Mouse (Mus musculus): ENCODE measurements around the gene Tmem8b. TPM values are rescaled to one million over a fixed set of nuclear protein-coding genes. Genes with fewer than 3 reads are reported as not detected.

The Tmem8b gene
- polyA plus RNA-seq (2012; fragmentation: generic; extraction: Trizol) = 1 to 10 TPM in 1 of 2 experiments, under 1 TPM in 1; 0.16 to 3.7 TPM

DNA sequence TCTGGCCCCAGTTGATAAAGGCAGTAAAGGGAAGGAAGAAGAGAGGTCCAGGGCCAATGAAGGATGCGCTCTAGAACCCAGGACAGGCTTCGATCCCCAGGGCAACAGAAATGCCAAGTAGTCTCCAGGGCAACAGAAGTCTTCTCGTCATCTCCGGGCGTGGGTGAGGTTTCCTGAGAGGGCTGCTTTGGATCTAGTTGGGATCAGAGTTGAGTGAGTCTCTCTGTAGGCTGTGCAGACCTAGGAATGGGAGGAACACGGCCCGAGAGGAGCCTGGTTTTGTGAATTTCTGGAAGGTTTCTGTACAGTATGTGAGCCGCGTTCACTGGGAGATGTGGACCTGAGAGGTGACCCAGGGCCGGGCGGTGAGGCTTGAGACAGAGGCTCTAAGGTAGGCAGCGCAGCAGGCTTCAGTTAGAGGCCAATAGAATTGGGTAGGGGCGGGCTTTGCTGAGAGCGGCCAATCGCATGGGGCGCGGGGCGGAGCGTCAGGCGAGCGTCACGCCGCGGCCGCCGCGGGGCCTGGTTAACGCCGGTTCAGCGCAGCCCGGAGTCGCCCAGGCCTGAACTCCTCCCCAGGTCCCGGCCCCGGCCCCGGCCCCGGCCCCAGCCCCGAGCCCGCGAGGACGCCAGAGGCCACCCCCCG is at the start of gene Tmem8b, which contains the start of gene Fam221b:
Gene Tmem8b, plus strand, starts transcription at position 190 of the 646 bp plus-strand sequence.
Gene Fam221b, minus strand, starts transcription at position 364 of the 646 bp plus-strand sequence.

DNA sequence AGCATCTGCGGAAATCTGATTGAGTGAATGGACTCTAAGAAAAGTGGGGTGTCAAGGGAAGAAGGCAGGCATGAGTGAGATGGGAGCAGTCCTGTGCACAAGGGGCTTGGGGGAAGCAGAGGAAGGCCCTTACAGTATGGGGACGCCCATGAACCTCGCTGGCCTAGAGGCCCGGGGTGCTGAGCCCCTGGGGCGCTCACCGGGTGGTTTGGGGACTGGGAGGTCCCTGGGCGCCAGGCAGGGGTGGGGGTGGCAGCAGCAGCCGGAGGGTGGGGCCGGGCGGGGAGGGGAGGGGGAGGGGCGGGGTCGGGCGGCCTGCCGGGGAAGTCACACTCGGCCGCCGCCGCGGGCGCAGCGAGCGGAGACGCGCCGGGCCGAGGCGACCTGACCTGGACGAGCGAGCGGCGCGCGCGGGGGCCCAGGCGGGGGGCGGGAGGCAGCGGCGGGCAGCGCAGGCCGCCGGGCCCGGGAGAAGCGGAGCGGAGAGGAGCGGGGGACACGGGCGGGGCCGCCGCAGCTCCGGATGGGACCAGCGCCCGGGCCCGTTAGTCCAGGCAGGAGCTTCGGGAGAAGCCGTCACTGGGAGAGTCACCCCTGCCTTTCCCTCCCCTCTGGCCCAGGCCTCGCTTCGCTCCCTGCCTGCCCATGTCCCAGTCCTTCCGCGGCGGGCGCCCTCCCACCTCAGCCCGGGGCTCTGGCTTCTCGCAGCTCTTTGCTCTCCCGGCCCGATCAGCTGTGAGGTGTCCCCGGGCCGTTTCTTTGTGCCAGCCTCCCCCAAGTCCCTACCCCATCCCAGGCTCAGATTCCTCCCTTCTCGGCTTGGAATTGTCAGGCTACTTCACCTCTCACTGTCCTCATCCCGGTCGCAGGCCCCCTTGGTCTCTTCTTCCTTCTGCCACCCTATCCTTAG is 37.5 kb upstream of the Tmem8b start, which contains the start of gene Npr2:
Gene Npr2, plus strand, starts transcription at position 890 of the 910 bp plus-strand sequence.

DNA sequence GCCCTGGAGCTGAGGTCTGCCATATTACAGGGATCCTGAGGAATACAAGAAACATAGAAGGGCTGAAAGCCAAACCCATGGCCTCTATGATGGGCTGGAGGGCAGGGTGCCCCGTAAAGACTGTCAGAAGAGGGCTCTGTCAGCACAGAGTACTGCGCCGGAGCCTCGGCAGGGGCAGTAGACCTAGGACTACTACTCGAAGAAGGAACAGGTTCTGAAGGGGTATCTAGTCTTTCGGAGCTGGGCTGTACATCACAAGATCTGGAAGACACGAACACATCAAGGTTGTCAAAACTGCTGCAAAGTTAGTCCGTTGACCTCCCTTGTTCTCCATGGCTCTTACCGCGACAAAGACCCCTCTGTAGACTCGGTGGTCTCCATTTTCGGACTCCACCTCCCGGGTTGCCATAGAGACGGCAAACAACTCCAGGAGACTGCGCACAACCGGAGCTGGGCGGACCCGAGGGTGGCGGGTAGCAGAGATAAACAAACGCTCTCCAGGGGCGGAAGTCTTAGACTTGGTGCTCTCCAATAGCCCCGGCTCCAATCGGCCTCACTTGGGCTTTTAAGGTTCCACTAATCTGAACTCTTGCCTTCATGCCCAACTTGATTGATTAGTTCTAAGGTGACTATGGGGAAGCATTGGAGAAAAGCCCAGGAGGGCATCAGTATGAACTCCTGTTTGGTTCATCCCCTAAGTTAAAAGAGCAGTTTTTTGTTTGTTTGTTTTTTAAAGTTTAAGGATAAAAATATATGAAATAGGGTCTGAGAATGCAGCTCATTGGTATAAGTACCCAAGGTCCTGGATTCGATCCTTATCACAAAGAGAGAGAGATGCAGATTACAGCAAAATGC is 15.4 kb upstream of the Tmem8b start, which contains the start of gene Spag8:
Gene Spag8, minus strand, starts transcription at position 434 of the 855 bp plus-strand sequence.

DNA sequence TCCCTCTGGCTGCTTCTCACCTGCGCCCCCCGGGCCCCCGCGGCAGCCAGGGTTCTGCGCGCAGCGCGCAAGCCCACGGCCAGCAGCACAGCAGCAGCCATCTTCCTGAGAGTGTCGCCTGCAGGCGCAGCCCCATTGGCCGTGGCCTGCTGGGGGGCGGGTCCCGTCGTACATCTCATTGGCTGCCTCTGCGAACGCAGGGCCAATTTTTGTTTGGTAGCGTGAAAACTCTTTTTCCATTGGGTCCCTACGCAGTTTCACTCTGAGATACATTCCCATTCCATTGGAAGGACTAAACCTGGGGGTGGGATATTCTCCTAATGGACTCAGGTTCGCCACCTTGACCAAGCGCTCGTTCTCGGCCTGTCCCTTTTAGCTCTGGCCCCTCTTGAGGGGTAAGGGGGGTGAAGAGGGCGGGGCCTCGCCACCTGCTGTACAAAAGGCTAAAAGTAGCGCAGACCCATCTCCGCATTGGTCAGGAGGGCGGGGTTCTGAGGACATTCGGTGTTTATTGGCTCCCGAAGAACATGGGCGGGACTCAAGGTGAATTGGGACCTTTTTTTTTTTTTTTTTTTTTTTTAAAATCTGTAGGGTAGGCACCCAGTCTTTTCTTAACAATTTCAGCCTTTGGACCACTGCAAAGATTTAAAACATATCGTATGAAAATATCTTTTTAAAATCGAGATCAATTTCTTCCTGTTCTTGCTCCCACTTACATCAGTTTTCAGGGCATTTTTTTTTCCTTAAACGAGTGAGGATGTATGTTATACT is 12.2 kb upstream of the Tmem8b start, which contains the start of gene Hint2:
Gene Hint2, minus strand, starts transcription at position 128 of the 771 bp plus-strand sequence.

DNA sequence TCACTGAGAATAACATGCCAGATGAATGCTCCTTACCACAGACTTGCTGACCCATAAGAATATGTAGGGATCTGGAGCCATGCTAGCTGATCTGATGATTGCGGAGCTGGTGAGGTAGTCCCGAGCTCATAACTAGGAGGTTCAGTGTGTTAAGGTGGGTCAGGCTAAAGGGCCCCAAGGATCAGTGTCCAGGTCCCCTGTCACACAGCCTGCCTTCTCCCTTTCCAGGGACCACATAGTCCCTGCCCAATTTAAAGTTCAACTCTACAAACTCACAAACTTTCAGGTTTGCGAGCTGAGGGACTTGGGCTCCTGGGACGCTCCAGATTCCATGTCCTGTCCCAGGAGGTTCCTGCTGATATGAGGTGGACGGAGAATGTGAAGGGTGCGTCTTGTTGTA is 31.9 kb downstream of the Tmem8b start, which contains the start of gene Olfr70:
Gene Olfr70, minus strand, starts transcription at position 101 of the 400 bp plus-strand sequence.

DNA sequence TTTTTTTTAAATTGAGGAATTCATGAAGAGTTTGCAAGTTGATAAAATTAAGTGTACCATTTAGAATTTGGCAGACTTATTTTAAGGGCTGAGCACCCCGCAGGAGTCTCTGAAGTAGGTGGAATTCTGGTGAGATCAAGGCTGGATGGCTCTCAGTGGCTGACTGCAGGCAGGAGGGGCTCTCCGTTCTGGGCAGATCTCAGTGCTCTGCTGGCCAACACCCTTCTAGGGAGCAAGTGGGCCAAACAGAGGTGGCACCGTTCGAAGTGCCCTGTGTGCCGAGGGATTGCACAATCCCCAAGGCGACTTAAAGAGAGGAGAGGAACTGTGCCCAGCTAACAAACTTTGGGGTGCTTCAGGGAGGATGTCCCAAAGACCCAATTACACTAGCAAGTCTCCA is 41.1 kb downstream of the Tmem8b start, which contains the start of gene Olfr71:
Gene Olfr71, minus strand, starts transcription at position 387 of the 400 bp plus-strand sequence.

DNA sequence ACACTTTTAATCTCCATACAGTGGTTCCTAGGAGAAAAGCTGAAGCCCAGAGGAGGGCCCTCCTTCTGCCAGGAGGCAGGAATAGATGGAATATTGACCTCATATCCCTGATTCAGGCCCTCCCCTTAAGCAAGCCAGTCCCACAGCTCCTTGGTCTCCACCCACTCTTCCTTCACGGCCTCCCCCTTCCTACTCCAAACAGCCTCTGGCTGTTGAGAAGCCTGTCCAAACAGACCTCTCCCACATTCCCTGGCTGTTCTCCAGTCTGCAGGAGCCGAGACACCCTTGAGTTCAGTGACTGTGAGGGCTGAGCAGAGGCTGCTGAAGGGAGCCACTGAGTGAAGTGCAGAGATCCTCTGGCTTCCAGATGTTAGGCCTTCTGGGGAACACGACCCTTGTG is 58.2 kb downstream of the Tmem8b start, which contains the start of gene Hrct1:
Gene Hrct1, plus strand, starts transcription at position 194 of the 400 bp plus-strand sequence.

DNA sequence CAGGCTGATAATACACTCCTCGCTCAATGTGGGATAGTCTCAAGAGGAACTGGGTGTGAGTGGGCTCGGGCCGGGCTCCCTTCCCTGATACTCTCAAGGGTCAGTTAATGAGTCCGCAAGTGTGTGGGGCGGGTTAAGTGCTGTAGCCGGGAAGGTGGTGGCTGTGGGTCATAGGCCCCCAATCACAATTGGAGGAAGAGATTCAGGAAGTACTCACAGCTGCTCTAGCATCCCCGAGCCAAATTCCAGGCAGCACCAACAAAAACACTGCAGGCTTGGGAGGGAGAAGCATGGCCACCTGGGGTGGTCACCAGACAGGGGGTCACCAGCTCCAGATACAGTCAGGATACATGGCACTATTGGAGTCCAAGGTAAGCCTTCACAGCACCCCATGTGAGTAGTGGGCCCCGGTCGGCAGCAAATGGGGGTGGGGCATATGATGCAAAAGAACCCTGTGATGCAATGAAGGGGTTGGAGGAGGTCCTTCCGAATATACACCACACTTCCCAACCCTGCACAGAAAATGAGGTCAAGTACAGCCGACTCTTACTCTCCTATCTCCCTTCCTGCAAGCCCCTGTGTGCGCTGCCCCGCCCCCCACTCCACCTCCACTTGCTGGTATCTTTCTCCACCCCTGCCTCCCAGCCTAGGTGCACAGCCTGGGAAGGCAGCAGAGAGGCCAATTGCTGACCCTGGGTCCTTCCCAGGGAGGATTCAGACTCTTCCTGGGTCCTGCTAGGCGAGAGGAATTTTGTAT is 61.2 kb downstream of the Tmem8b start, which contains the start of gene Spaar:
Gene Spaar, plus strand, starts transcription at position 241 of the 757 bp plus-strand sequence.

Other genes starting within 250 kb of the Tmem8b start
- gene Fam166b, start 239.8 kb upstream of the Tmem8b start, polyA plus RNA-seq (2012; fragmentation: generic; extraction: Trizol) = under 1 TPM in 1 of 2 experiments, not detected in 1; 0.12 TPM
- gene Tesk1, start 227.0 kb upstream of the Tmem8b start, polyA plus RNA-seq (2012; fragmentation: generic; extraction: Trizol) = 10 to 100 TPM; 25.8 to 40.4 TPM
- 1 to 10 TPM in 1 of 2 experiments, under 1 TPM in 1; 0.41 to 1.7 TPM for gene Cd72, start 214.3 kb upstream of the Tmem8b start, polyA plus RNA-seq (2012; fragmentation: generic; extraction: Trizol)
- gene Sit1, start 185.2 kb upstream of the Tmem8b start, polyA plus RNA-seq (2012; fragmentation: generic; extraction: Trizol) = not detected
- 100 to 1,000 TPM; 103 to 155 TPM for gene Ccdc107, start 176.1 kb upstream of the Tmem8b start, polyA plus RNA-seq (2012; fragmentation: generic; extraction: Trizol)
- 10 to 100 TPM in 1 of 2 experiments, 1 to 10 TPM in 1; 7.5 to 26.7 TPM for gene Arhgef39, start 169.3 kb upstream of the Tmem8b start, polyA plus RNA-seq (2012; fragmentation: generic; extraction: Trizol)
- gene Car9, start 162.0 kb upstream of the Tmem8b start, polyA plus RNA-seq (2012; fragmentation: generic; extraction: Trizol) = 10 to 100 TPM in 1 of 2 experiments, under 1 TPM in 1; 0.13 to 14.9 TPM
- 100 to 1,000 TPM; 317 to 365 TPM for gene Tpm2, start 145.2 kb upstream of the Tmem8b start, polyA plus RNA-seq (2012; fragmentation: generic; extraction: Trizol)
- gene Creb3, start 106.6 kb upstream of the Tmem8b start, polyA plus RNA-seq (2012; fragmentation: generic; extraction: Trizol) = 10 to 100 TPM; 42.0 to 72.5 TPM
- gene Tln1, start 106.3 kb upstream of the Tmem8b start, polyA plus RNA-seq (2012; fragmentation: generic; extraction: Trizol) = 100 to 1,000 TPM in 1 of 2 experiments, 10 to 100 TPM in 1; 65.6 to 138 TPM
- gene Rgp1, start 90.3 kb upstream of the Tmem8b start, polyA plus RNA-seq (2012; fragmentation: generic; extraction: Trizol) = 10 to 100 TPM in 1 of 2 experiments, 1 to 10 TPM in 1; 8.5 to 22.7 TPM
- 10 to 100 TPM in 1 of 2 experiments, 1 to 10 TPM in 1; 2.0 to 10.2 TPM for gene Gba2, start 90.1 kb upstream of the Tmem8b start, polyA plus RNA-seq (2012; fragmentation: generic; extraction: Trizol)
- gene Msmp, start 84.5 kb upstream of the Tmem8b start, polyA plus RNA-seq (2012; fragmentation: generic; extraction: Trizol) = under 1 TPM in 1 of 2 experiments, not detected in 1; 0.09 TPM
- gene Npr2, start 37.0 kb upstream of the Tmem8b start, polyA plus RNA-seq (2012; fragmentation: generic; extraction: Trizol) = 10 to 100 TPM in 1 of 2 experiments, 1 to 10 TPM in 1; 5.4 to 63.4 TPM
- under 1 TPM; 0.02 to 0.26 TPM for gene Spag8, start 15.4 kb upstream of the Tmem8b start, polyA plus RNA-seq (2012; fragmentation: generic; extraction: Trizol)
- 100 to 1,000 TPM in 1 of 2 experiments, 10 to 100 TPM in 1; 99.0 to 148 TPM for gene Hint2, start 12.5 kb upstream of the Tmem8b start, polyA plus RNA-seq (2012; fragmentation: generic; extraction: Trizol)
- gene Fam221b, start 174 bp downstream of the Tmem8b start, polyA plus RNA-seq (2012; fragmentation: generic; extraction: Trizol) = 1 to 10 TPM; 3.9 to 6.0 TPM
- gene Olfr70, start 31.8 kb downstream of the Tmem8b start, polyA plus RNA-seq (2012; fragmentation: generic; extraction: Trizol) = under 1 TPM in 1 of 2 experiments, not detected in 1; 0.01 TPM
- gene Olfr71, start 41.3 kb downstream of the Tmem8b start, polyA plus RNA-seq (2012; fragmentation: generic; extraction: Trizol) = not detected
- gene Hrct1, start 58.2 kb downstream of the Tmem8b start, polyA plus RNA-seq (2012; fragmentation: generic; extraction: Trizol) = 1 to 10 TPM; 2.0 to 2.5 TPM
- under 1 TPM; 0.01 to 0.02 TPM for gene Spaar, start 61.1 kb downstream of the Tmem8b start, polyA plus RNA-seq (2012; fragmentation: generic; extraction: Trizol)
- not detected for gene Olfr159, start 102.0 kb downstream of the Tmem8b start, polyA plus RNA-seq (2012; fragmentation: generic; extraction: Trizol)
- gene Olfr156, start 154.9 kb downstream of the Tmem8b start, polyA plus RNA-seq (2012; fragmentation: generic; extraction: Trizol) = not detected
- not detected for gene Olfr157, start 171.2 kb downstream of the Tmem8b start, polyA plus RNA-seq (2012; fragmentation: generic; extraction: Trizol)
- not detected for gene Olfr155, start 182.6 kb downstream of the Tmem8b start, polyA plus RNA-seq (2012; fragmentation: generic; extraction: Trizol)
- 1 to 10 TPM in 1 of 2 experiments, under 1 TPM in 1; 0.06 to 6.3 TPM for gene Reck, start 206.6 kb downstream of the Tmem8b start, polyA plus RNA-seq (2012; fragmentation: generic; extraction: Trizol)

All from C3H10T1/2 (cell line).